Mouse (Mus musculus) myocyte (in vitro differentiated cells): ENCODE measurements at regions not wholly inside any gene's neighbourhood (a gene's known extent, or its start where the extent isn't known, plus 50 kb on each side); places are given as distances from the start of the nearest gene placed in this dataset.

Experiments
- H3K27me3 ChIP-seq: one replicate; pipeline ENCODE4 v1.6.1; 2011; ENCODE audit not compliant: control insufficient read depth, insufficient read depth, insufficient read length
- H3K36me3 ChIP-seq: one replicate; pipeline ENCODE4 v1.6.1; 2011; ENCODE audit not compliant: control insufficient read depth, insufficient read depth
- H3K4me2 ChIP-seq: one replicate; pipeline ENCODE4 v1.6.1; 2011; ENCODE audit warnings: low read depth, control low read depth
- H3K4me3 ChIP-seq: one replicate; pipeline ENCODE4 v1.5.1; 2011; ENCODE audit warnings: mild to moderate bottlenecking, control low read depth, moderate library complexity
- H3K79me2 ChIP-seq: one replicate; pipeline ENCODE4 v1.6.1; 2011; ENCODE audit not compliant: control insufficient read depth, insufficient read depth
- H3ac ChIP-seq: one replicate; pipeline ENCODE4 v1.6.1; 2011; ENCODE audit not compliant: control insufficient read depth, insufficient read length
- CEBPB ChIP-seq: IDR thresholded peaks from 2 replicates; pipeline ENCODE4 v1.6.1; 2011; ENCODE audit warnings: mild to moderate bottlenecking, moderate library complexity; ENCODE audit not compliant: poor library complexity, insufficient read depth, severe bottlenecking
- E2F4 ChIP-seq: IDR thresholded peaks from one replicate; pipeline ENCODE4 v1.6.1; 2011; ENCODE audit warnings: mild to moderate bottlenecking, control low read depth, moderate library complexity; ENCODE audit not compliant: insufficient read depth
- MAX ChIP-seq: IDR thresholded peaks from one replicate; pipeline ENCODE4 v1.6.1; 2011; ENCODE audit warnings: low read depth, mild to moderate bottlenecking, control low read depth
- MYOD1 ChIP-seq, 3 experiments: IDR thresholded peaks; one replicate each; pipeline ENCODE4 v1.6.1; 2011; ENCODE audit warnings: control low read depth in 2 of 3, low read depth in 2 of 3, mild to moderate bottlenecking in 2 of 3, moderate library complexity in 1 of 3; ENCODE audit not compliant: insufficient read length in 2 of 3, control insufficient read depth in 1 of 3
- MYOG ChIP-seq, 3 experiments: IDR thresholded peaks; one replicate each; pipeline ENCODE4 v1.6.1; 2011; ENCODE audit warnings: control low read depth in 2 of 3, low read depth in 2 of 3, mild to moderate bottlenecking in 2 of 3; ENCODE audit not compliant: insufficient read length in 2 of 3, control insufficient read depth in 1 of 3, insufficient read depth in 1 of 3
- POLR2A ChIP-seq: IDR thresholded peaks from one replicate; pipeline ENCODE4 v1.6.1; 2011; ENCODE audit warnings: low read depth, mild to moderate bottlenecking, control low read depth, moderate library complexity; ENCODE audit not compliant: insufficient read length
- POLR2AphosphoS2 ChIP-seq: IDR thresholded peaks from one replicate; pipeline ENCODE4 v1.6.1; 2011; ENCODE audit warnings: low read depth, control low read depth; ENCODE audit not compliant: insufficient read length
- REST ChIP-seq: IDR thresholded peaks from one replicate; pipeline ENCODE4 v1.6.1; 2011; ENCODE audit warnings: mild to moderate bottlenecking, control low read depth, moderate library complexity; ENCODE audit not compliant: insufficient read depth, insufficient read length
- SRF ChIP-seq: IDR thresholded peaks from one replicate; pipeline ENCODE4 v1.6.1; 2011; ENCODE audit warnings: low read depth; ENCODE audit not compliant: control insufficient read depth, insufficient read length
- TCF12 ChIP-seq: IDR thresholded peaks from one replicate; pipeline ENCODE4 v1.6.1; 2011; ENCODE audit warnings: mild to moderate bottlenecking, control low read depth; ENCODE audit not compliant: poor library complexity, insufficient read depth, severe bottlenecking
- TCF3 ChIP-seq: IDR thresholded peaks from one replicate; pipeline ENCODE4 v1.6.1; 2011; ENCODE audit warnings: low read depth, control low read depth; ENCODE audit not compliant: insufficient read length
- USF1 ChIP-seq: IDR thresholded peaks from one replicate; pipeline ENCODE4 v1.6.1; 2011; ENCODE audit warnings: low read depth, mild to moderate bottlenecking, control low read depth, moderate library complexity

DNA sequence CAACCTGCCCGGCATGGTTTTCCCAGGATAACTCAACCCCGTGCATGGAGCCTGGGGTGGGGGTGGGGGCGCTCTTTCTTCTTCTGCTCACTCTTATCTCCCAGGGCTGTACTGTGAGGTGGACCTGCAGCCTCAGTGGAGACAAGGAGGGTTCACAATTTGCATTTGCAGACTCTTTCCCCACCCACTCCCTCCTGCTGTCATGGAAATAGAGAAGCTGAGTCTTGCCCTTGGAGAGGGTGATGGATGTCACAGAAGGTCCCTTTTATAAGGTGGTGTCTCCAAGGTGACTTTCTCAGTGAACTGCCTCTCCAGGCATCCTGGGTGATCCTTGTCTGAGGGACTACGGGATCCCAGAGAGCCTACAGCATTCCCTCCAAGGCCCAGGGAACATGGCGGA is 129.9 kb downstream of the Vrk1 start:
- no peaks in the 10 kb centered on the region for H3K79me2 ChIP-seq
- no peak for TF ChIP-seq CEBPB
- TF ChIP-seq REST: no peak
- TF ChIP-seq POLR2A: no peak
- H3K4me2 ChIP-seq: no peak overlapping the region
- H3K4me3 ChIP-seq: no peak overlapping the region
- H3K36me3 ChIP-seq: no peaks in the 10 kb centered on the region
- no peak overlapping the region for H3ac ChIP-seq
- no peaks in the 10 kb centered on the region for H3K27me3 ChIP-seq

DNA sequence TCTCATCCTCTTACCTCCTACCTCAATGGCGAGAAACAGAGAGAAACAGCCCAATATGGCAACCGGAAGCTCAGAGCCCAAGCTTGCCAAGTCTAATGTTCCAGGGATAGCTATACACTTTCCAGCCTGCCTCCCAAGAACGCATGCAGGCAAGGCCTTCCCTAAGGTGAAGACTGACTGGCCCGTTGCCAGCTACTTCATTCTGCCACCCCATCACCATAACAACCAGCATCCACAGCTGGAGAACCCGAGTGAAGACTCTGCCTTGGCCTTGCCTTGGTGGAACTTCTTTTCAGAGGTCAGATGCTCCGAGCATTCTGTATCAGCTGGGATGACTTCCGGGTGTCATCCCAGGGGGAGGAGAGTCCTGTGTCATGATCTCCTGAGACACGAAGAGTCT is 130.6 kb downstream of the Vrk1 start:
- Histone ChIP-seq H3ac (no peak overlapping the region), H3K79me2 (no peaks in the 10 kb centered on the region), H3K4me2 (no peak overlapping the region), H3K36me3 (no peaks in the 10 kb centered on the region), H3K4me3 (no peak overlapping the region), H3K27me3 (no peaks in the 10 kb centered on the region)
- TF ChIP-seq TCF3 (no peak), MAX (no peak), MYOG (IDR thresholded peaks at IDR 0.05; ENCODE audit: control insufficient read depth in 1 of 3, insufficient read depth in 1 of 3, insufficient read length in 2 of 3, low read depth in 2 of 3) (no peak), POLR2A (no peak), SRF (no peak), POLR2AphosphoS2 (no peak), E2F4 (no peak), MYOD1 (IDR thresholded peaks at IDR 0.05; ENCODE audit: control insufficient read depth in 1 of 3, insufficient read length in 2 of 3, low read depth in 2 of 3) (no peak), CEBPB (no peak), REST (no peak), USF1 (no peak), TCF12 (no peak)

DNA sequence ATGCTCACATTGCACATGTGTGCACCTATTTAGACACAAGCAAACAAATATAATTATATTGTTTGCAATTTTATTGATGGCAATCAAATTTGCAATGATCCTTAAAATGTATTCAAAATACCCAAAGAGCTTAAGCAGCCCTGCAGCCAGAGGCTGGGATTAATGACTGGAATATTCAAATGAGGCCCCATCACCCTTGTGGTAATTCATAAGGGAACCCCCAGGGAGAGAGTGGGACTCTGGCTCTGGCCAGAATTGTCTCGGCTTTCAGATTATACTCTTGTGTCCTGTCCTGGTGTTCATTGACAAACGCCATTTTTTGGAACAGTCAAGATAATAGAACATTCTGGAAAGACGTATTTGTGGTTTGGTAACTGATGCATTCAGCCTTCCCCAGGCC is 133.5 kb downstream of the Vrk1 start:
- Histone ChIP-seq H3ac (no peak overlapping the region), H3K4me3 (no peak overlapping the region), H3K4me2 (no peak overlapping the region), H3K27me3 (no peaks in the 10 kb centered on the region), H3K36me3 (no peaks in the 10 kb centered on the region), H3K79me2 (no peaks in the 10 kb centered on the region)
- TF ChIP-seq SRF: no peak
- no peak for TF ChIP-seq POLR2A
- TF ChIP-seq CEBPB: no peak
- no peak for TF ChIP-seq REST
- TF ChIP-seq POLR2AphosphoS2: no peak
- TF ChIP-seq MAX: no peak
- TF ChIP-seq TCF3: no peak
- no peak for TF ChIP-seq MYOG (IDR thresholded peaks at IDR 0.05; ENCODE audit: control insufficient read depth in 1 of 3, insufficient read depth in 1 of 3, insufficient read length in 2 of 3, low read depth in 2 of 3)
- TF ChIP-seq E2F4: no peak
- no peak for TF ChIP-seq MYOD1 (IDR thresholded peaks at IDR 0.05; ENCODE audit: control insufficient read depth in 1 of 3, insufficient read length in 2 of 3, low read depth in 2 of 3)
- no peak for TF ChIP-seq USF1
- TF ChIP-seq TCF12: no peak

DNA sequence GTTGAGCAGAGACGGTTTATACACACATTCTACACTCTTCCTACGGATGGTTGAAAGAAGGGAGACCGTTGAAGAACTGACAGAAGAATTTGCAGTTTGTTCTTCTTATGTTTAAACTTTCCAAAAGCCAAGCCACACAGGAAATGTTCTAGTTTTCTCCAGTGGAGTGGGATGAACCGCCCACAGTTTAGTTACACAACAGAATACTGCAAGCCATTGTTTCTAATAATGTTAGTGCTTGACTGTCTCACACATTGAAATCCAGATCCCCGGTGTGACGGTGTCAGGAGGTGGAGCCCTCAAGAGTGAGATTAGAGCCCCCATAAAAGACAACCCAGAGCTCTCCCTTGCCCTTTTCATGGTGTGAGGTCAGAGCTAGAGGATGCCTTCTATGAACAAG is 146.8 kb downstream of the Vrk1 start:
- H3ac ChIP-seq: no peak overlapping the region
- no peaks in the 10 kb centered on the region for H3K36me3 ChIP-seq
- H3K27me3 ChIP-seq: no peaks in the 10 kb centered on the region
- no peaks in the 10 kb centered on the region for H3K79me2 ChIP-seq
- H3K4me2 ChIP-seq: no peak overlapping the region
- TF ChIP-seq MAX (no peak), E2F4 (no peak), POLR2A (no peak)
- H3K4me3 ChIP-seq: no peak overlapping the region

DNA sequence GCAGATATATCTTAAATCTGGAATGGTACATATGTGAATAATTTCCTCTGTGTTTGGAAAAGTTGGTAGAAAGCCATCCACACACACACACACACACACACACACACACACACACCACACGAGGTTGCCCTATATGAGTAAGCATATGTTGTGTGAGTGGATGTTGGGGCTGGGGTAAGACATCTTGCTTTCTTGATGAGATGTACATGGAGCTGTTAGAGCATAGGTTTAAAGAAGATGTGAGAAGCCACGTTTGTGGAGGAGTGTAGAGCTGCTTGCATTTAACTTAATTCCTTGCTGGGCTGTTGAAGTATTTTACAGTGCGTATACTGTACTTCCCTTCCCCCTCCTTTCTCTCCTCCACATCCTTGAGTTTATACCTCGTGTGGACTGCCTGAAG is 147.8 kb downstream of the Vrk1 start:
- H3K79me2 ChIP-seq: no peaks in the 10 kb centered on the region
- H3K4me3 ChIP-seq: no peak overlapping the region
- no peaks in the 10 kb centered on the region for H3K36me3 ChIP-seq
- no peak for TF ChIP-seq POLR2A
- no peaks in the 10 kb centered on the region for H3K27me3 ChIP-seq
- no peak overlapping the region for H3K4me2 ChIP-seq
- no peak overlapping the region for H3ac ChIP-seq

DNA sequence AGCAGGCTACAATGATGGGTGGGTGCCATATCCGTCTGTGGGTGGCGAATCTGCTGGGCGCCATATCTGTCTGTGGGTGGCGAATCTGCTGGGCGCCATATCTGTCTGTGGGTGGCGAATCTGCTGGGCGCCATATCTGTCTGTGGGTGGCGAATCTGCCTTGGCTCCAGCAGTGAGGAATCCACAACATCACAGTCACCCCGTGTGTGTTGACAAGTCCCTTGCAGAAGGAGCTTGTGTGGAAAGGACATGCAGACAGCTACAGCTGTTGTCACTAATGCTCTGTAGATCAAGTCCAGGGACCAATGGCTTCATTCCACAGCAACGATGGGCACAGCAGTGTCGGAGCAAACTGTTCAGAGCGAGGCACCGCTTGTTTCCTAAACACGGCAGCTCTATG is 148.6 kb downstream of the Vrk1 start:
- no peaks in the 10 kb centered on the region for H3K27me3 ChIP-seq
- H3K79me2 ChIP-seq: no peaks in the 10 kb centered on the region
- H3K4me2 ChIP-seq: no peak overlapping the region
- H3K36me3 ChIP-seq: no peaks in the 10 kb centered on the region
- no peak overlapping the region for H3ac ChIP-seq
- no peak overlapping the region for H3K4me3 ChIP-seq
- no peak for TF ChIP-seq POLR2AphosphoS2
- TF ChIP-seq TCF12: no peak
- no peak for TF ChIP-seq TCF3
- no peak for TF ChIP-seq MYOD1 (IDR thresholded peaks at IDR 0.05; ENCODE audit: control insufficient read depth in 1 of 3, insufficient read length in 2 of 3, low read depth in 2 of 3)
- no peak for TF ChIP-seq REST
- no peak for TF ChIP-seq SRF
- no peak for TF ChIP-seq MAX
- no peak for TF ChIP-seq POLR2A
- TF ChIP-seq E2F4: no peak
- no peak for TF ChIP-seq USF1
- no peak for TF ChIP-seq MYOG (IDR thresholded peaks at IDR 0.05; ENCODE audit: control insufficient read depth in 1 of 3, insufficient read depth in 1 of 3, insufficient read length in 2 of 3, low read depth in 2 of 3)
- no peak for TF ChIP-seq CEBPB
